Mouse (Mus musculus) testis, adult 2 months (tissue): ENCODE measurements around the gene Rpap1.

Experiments
- CTCF ChIP-seq: fragments of 200-500 bp; IDR thresholded peaks from 2 replicates; pipeline ENCODE4 v1.5.1; 2012; ENCODE audit warnings: low read depth, mild to moderate bottlenecking, inconsistent platforms, low read length, moderate library complexity; ENCODE audit not compliant: control insufficient read depth, insufficient read depth, insufficient replicate concordance
- POLR2A ChIP-seq: fragments of 200-500 bp; IDR thresholded peaks from 2 replicates; pipeline ENCODE4 v1.6.1; 2012; ENCODE audit warnings: low read depth, mild to moderate bottlenecking, inconsistent platforms, low read length, moderate library complexity; ENCODE audit not compliant: control insufficient read depth

GRCm38 (mm10) chr2:119799961-119800550 is 12.7 kb upstream of the Rpap1 start:
- no peak for TF ChIP-seq CTCF
- 0 out of 2 replicates have a peak, but pooled peaks have one; percentile 20 for TF ChIP-seq POLR2A
